Mouse (Mus musculus) heart, embryonic 11.5 days (tissue): ENCODE results near the gene D630045J12Rik. TPM values are rescaled to one million over a fixed set of nuclear protein-coding genes. Genes with fewer than 3 reads are reported as not detected.

ENCODE experiments used
- ATAC-seq: fragments of 200-750 bp; cut with Nextera tagmentation; replicated peaks from 2 replicates; pipeline ENCODE4 v1.8.0; 2017; ENCODE audit warnings: moderate library complexity; ENCODE audit not compliant: insufficient number of reproducible peaks, low FRiP score, low TSS enrichment
- H3K27ac ChIP-seq: fragments of 300-500 bp; sonication (generic); 2 replicates; pipeline ENCODE4 v1.5.1; 2014; ENCODE audit warnings: mild to moderate bottlenecking, low read depth, low read length
- H3K27me3 ChIP-seq: fragments of 300-500 bp; sonication (generic); 2 replicates; pipeline ENCODE4 v1.6.1; 2014; ENCODE audit warnings: mild to moderate bottlenecking, low read length, mixed read lengths; ENCODE audit not compliant: control insufficient read depth, insufficient read depth
- H3K36me3 ChIP-seq: fragments of 300-500 bp; sonication (generic); 2 replicates; pipeline ENCODE4 v1.6.1; 2014; ENCODE audit warnings: mild to moderate bottlenecking, low read length, moderate library complexity, mixed read lengths; ENCODE audit not compliant: control insufficient read depth, insufficient read depth
- H3K4me1 ChIP-seq: fragments of 300-500 bp; sonication (generic); 2 replicates; pipeline ENCODE4 v1.6.1; 2014; ENCODE audit warnings: low read length; ENCODE audit not compliant: control insufficient read depth, insufficient read depth
- H3K4me2 ChIP-seq: fragments of 300-500 bp; sonication (generic); 2 replicates; pipeline ENCODE4 v1.6.1; 2014; ENCODE audit warnings: mild to moderate bottlenecking, moderate library complexity
- H3K4me3 ChIP-seq: fragments of 300-500 bp; sonication (generic); 2 replicates; pipeline ENCODE4 v1.5.1; 2014; ENCODE audit warnings: low read depth, low read length
- H3K9ac ChIP-seq: fragments of 300-500 bp; sonication (generic); 2 replicates; pipeline ENCODE4 v1.6.1; 2014; ENCODE audit warnings: mild to moderate bottlenecking, low read depth, low read length, moderate library complexity
- H3K9me3 ChIP-seq: fragments of 300-500 bp; sonication (generic); replicated peaks from 2 replicates; pipeline ENCODE4 v1.6.1; 2016; ENCODE audit warnings: low read length; ENCODE audit not compliant: control insufficient read depth
- WGBS: fragments of 180-500 bp; shearing (Covaris S2); extraction: QIAGEN DNeasy Blood & Tissue Kit; methylation state at CpG from one replicate; pipeline ENCODE4 v1.1.7; 2014; ENCODE audit not compliant: insufficient replicate concordance; 5-methylcytosine and 5-hydroxymethylcytosine counted together
- polyA plus RNA-seq: library from polyadenylated mRNA; unstranded; fragments of >200 nt; fragmentation: Nextera tagmentation; extraction: Ambion mirVana; gene quantifications from 2 replicates; pipeline ENCODE4 v1.2.1, GENCODE M21; 2014

D630045J12Rik gene
- polyA plus RNA-seq, 1 experiment from 2014 or later = 3.7 TPM

GRCm38 (mm10) chr6:38129883-38130282 lies 123.9 kb downstream of the D630045J12Rik start:
- H3K36me3 ChIP-seq = peaks cover 3% of the 10 kb centered on the region; the same call in 1 of the 2 replicates
- 94% methylated on average over 5 of the region's 5 CpGs for WGBS
- H3K9ac ChIP-seq = no peak overlapping the region
- no peak for ATAC-seq
- no peak overlapping the region for H3K4me3 ChIP-seq
- H3K9me3 ChIP-seq = no peaks in the 10 kb centered on the region
- H3K4me1 ChIP-seq = 0 out of 2 replicates have a peak, but pooled peaks cover 2% of the 10 kb centered on the region
- no peak overlapping the region for H3K27ac ChIP-seq
- H3K27me3 ChIP-seq = no peaks in the 10 kb centered on the region
- no peak overlapping the region for H3K4me2 ChIP-seq

- Histone ChIP-seq H3K4me1 (peaks cover 7% of the 10 kb centered on the region; the same call in 1 of the 2 replicates), H3K27ac (no peak overlapping the region), H3K4me3 (no peak overlapping the region), H3K36me3 (peaks cover 3% of the 10 kb centered on the region; the same call in 1 of the 2 replicates), H3K4me2 (no peak overlapping the region), H3K9ac (no peak overlapping the region), H3K27me3 (no peaks in the 10 kb centered on the region), H3K9me3 (no peaks in the 10 kb centered on the region)
- WGBS = 78% methylated on average over 14 of the region's 14 CpGs
- no peak for ATAC-seq
These were observed 125.7 kb downstream of the D630045J12Rik start for GRCm38 (mm10) chr6:38128115-38128514.

- no peaks in the 10 kb centered on the region for H3K27me3 ChIP-seq
- H3K4me3 ChIP-seq = no peak overlapping the region
- 84% methylated on average over 3 of the region's 3 CpGs for WGBS
- H3K9me3 ChIP-seq = no peaks in the 10 kb centered on the region
- H3K9ac ChIP-seq = no peak overlapping the region
- no peak overlapping the region for H3K27ac ChIP-seq
- H3K36me3 ChIP-seq = peaks cover 3% of the 10 kb centered on the region; the same call in 1 of the 2 replicates
- peaks cover 9% of the 10 kb centered on the region; the same call in 1 of the 2 replicates for H3K4me1 ChIP-seq
- H3K4me2 ChIP-seq = no peak overlapping the region
- ATAC-seq = no peak
These were observed 128.3 kb downstream of the D630045J12Rik start for GRCm38 (mm10) chr6:38125462-38125861.

GRCm38 (mm10) chr6:38124882-38125281 lies 128.9 kb downstream of the D630045J12Rik start:
- peaks cover 9% of the 10 kb centered on the region; the same call in 1 of the 2 replicates for H3K4me1 ChIP-seq
- no peak overlapping the region for H3K9ac ChIP-seq
- H3K27me3 ChIP-seq = no peaks in the 10 kb centered on the region
- no peak for ATAC-seq
- no peaks in the 10 kb centered on the region for H3K9me3 ChIP-seq
- 88% methylated on average over 5 of the region's 5 CpGs for WGBS
- no peak overlapping the region for H3K27ac ChIP-seq
- no peak overlapping the region for H3K4me3 ChIP-seq
- peaks cover 1% of the 10 kb centered on the region; the same call in 1 of the 2 replicates for H3K36me3 ChIP-seq
- H3K4me2 ChIP-seq = no peak overlapping the region

GRCm38 (mm10) chr6:38124207-38124835 lies 129.5 kb downstream of the D630045J12Rik start, which contains the start of gene Atp6v0a4:
Gene Atp6v0a4 (minus strand): TSS chr6:38124586.
- Histone ChIP-seq H3K4me3 (no peak within 1 kb of the TSS), H3K4me2 (no peak within 1 kb of the TSS), H3K27me3 (no peaks in the 10 kb centered on the region), H3K36me3 (no peaks in the 10 kb centered on the region; the same call in 1 of the 2 replicates), H3K27ac (no peak within 1 kb of the TSS), H3K4me1 (peaks cover 9% of the 10 kb centered on the region; the same call in 1 of the 2 replicates), H3K9me3 (no peaks in the 10 kb centered on the region), H3K9ac (no peak within 1 kb of the TSS)
- WGBS = 88% methylated on average over 7 of the region's 7 CpGs
- ATAC-seq = no peak

- Histone ChIP-seq H3K4me2 (no peak overlapping the region), H3K27ac (no peak overlapping the region), H3K36me3 (no peaks in the 10 kb centered on the region; the same call in 1 of the 2 replicates), H3K4me1 (peaks cover 9% of the 10 kb centered on the region; the same call in 1 of the 2 replicates), H3K4me3 (no peak overlapping the region), H3K9ac (no peak overlapping the region), H3K27me3 (no peaks in the 10 kb centered on the region), H3K9me3 (no peaks in the 10 kb centered on the region)
- 74% methylated on average over 18 of the region's 18 CpGs for WGBS
- ATAC-seq = no peak
These were observed 130.2 kb downstream of the D630045J12Rik start for GRCm38 (mm10) chr6:38123471-38124206.

GRCm38 (mm10) chr6:38122791-38123190 lies 131.0 kb downstream of the D630045J12Rik start:
- Histone ChIP-seq H3K9ac (no peak overlapping the region), H3K4me2 (no peak overlapping the region), H3K36me3 (no peaks in the 10 kb centered on the region; the same call in 1 of the 2 replicates), H3K9me3 (no peaks in the 10 kb centered on the region), H3K27me3 (no peaks in the 10 kb centered on the region), H3K4me1 (peaks cover 9% of the 10 kb centered on the region; the same call in 1 of the 2 replicates), H3K27ac (no peak overlapping the region), H3K4me3 (no peak overlapping the region)
- no peak for ATAC-seq
- WGBS = 63% methylated on average over 6 of the region's 6 CpGs

GRCm38 (mm10) chr6:38121843-38122242 lies 132.0 kb downstream of the D630045J12Rik start:
- Histone ChIP-seq H3K4me2 (no peak overlapping the region), H3K4me1 (peaks cover 9% of the 10 kb centered on the region; the same call in 1 of the 2 replicates), H3K27me3 (no peaks in the 10 kb centered on the region), H3K9me3 (no peaks in the 10 kb centered on the region), H3K36me3 (no peaks in the 10 kb centered on the region; the same call in 1 of the 2 replicates), H3K27ac (no peak overlapping the region), H3K9ac (no peak overlapping the region), H3K4me3 (no peak overlapping the region)
- 78% methylated on average over 5 of the region's 5 CpGs for WGBS
- ATAC-seq = no peak
